Mouse (Mus musculus) bone marrow macrophage, adult 2 months (primary cell): Measurements from ENCODE around the gene Tec.

Experiments used
- CTCF ChIP-seq: IDR thresholded peaks from 2 replicates; pipeline ENCODE4 v1.5.1; 2012; ENCODE audit warnings: low read depth, mild to moderate bottlenecking, low read length, moderate library complexity
- POLR2A ChIP-seq: IDR thresholded peaks from 2 replicates; pipeline ENCODE4 v1.6.1; 2012; ENCODE audit warnings: mild to moderate bottlenecking, low read depth, low read length, borderline replicate concordance

DNA sequence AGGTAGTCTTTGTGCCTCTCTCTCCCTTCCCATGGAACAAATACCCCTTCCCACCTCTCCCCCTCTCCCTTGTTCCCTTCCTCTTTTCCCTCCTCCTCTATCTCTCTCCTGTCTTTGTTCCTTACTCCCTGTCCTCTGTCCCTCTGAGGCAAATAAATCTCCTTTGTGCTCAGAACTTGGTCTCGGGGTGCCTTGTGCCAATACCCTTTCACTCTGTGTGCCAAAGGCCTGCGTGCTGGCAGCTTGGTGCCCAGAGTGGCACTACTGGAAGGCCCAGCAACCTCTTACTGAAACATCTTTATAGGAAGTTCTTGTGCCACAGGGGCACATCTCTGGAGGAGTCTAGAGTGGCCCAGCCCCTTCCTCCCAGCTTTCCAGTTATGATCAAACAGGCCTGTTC, 91.7 kb downstream of the Tec start:
- TF ChIP-seq CTCF (no peak), POLR2A (no peak)
